Mouse (Mus musculus) lung, adult 2 months (tissue): ENCODE measurements around the gene Afap1. TPM values are rescaled to one million over a fixed set of nuclear protein-coding genes. Genes with fewer than 3 reads are reported as not detected.

Source experiments
- DNase-seq: peaks from one replicate; pipeline ENCODE4 v3.0.0; 2022
- H3K4me1 ChIP-seq: fragments of 200-500 bp; 2 replicates; pipeline ENCODE4 v1.6.1; 2011; ENCODE audit warnings: low read length; ENCODE audit not compliant: control insufficient read depth, insufficient read depth
- H3K4me3 ChIP-seq: fragments of 200-500 bp; replicated peaks from 2 replicates; pipeline ENCODE3; 2011; ENCODE audit warnings: low read depth, mild to moderate bottlenecking, control low read depth, low read length; ENCODE audit errors: extremely low read depth
- CTCF ChIP-seq: fragments of 200-500 bp; IDR thresholded peaks from 2 replicates; pipeline ENCODE4 v1.5.1; 2011; ENCODE audit warnings: mild to moderate bottlenecking, low read length, control low read depth; ENCODE audit not compliant: insufficient read depth
- POLR2A ChIP-seq: fragments of 200-500 bp; IDR thresholded peaks from 2 replicates; pipeline ENCODE4 v1.6.1; 2011; ENCODE audit warnings: low read depth, mild to moderate bottlenecking, control low read depth, low read length, borderline replicate concordance; ENCODE audit errors: extremely low read depth
- WGBS: fragments of 180-500 bp; shearing (Covaris S2); methylation state at CpG from one replicate; pipeline ENCODE4 v1.1.7; 2018; 5-methylcytosine and 5-hydroxymethylcytosine counted together
- polyA plus RNA-seq: library from polyadenylated mRNA; depleted of rRNA; stranded (reverse); fragments of >200 nt; gene quantifications from 2 replicates; pipeline ENCODE4 v1.2.3, GENCODE M21; 2012; rRNA removed

Afap1 gene
- polyA plus RNA-seq: 13.7 and 19.7 TPM in 2 replicates

- peak within 1 kb of the TSS; percentile 87 for H3K4me3 ChIP-seq
- peak; percentile 98 for DNase-seq
- TF ChIP-seq CTCF (no peak), POLR2A (peak; percentile 50; the same call in 1 of the 2 replicates)
- WGBS: under 1% methylated on average over 49 of the region's 49 CpGs
- peaks cover 8% of the 10 kb centered on the region for H3K4me1 ChIP-seq
Measured at GRCm38 (mm10) chr5:35893093-35893804, at the start of gene Afap1. TSS of gene Afap1 (plus strand) at chr5:35893319.

GRCm38 (mm10) chr5:35851485-35851884, 41.6 kb upstream of the Afap1 start:
- TF ChIP-seq POLR2A: no peak
- TF ChIP-seq CTCF: no peak
- no peaks in the 10 kb centered on the region for H3K4me1 ChIP-seq
- 66% methylated on average over 5 of the region's 5 CpGs for WGBS

GRCm38 (mm10) chr5:35853463-35853862, 39.7 kb upstream of the Afap1 start:
- TF ChIP-seq CTCF (no peak), POLR2A (no peak)
- H3K4me1 ChIP-seq: no peaks in the 10 kb centered on the region
- 86% methylated on average over 4 of the region's 4 CpGs for WGBS
- no peak for DNase-seq
- H3K4me3 ChIP-seq: no peak overlapping the region

More at GRCm38 (mm10) chr5:35851485-35851884, 41.6 kb upstream of the Afap1 start:
- no peak overlapping the region for H3K4me3 ChIP-seq
- DNase-seq: no peak

GRCm38 (mm10) chr5:35856245-35856644, 36.9 kb upstream of the Afap1 start:
- no peak overlapping the region for H3K4me3 ChIP-seq
- DNase-seq: no peak
- H3K4me1 ChIP-seq: no peaks in the 10 kb centered on the region
- WGBS: 14% methylated on average over 3 of the region's 3 CpGs
- no peak for TF ChIP-seq CTCF
- no peak for TF ChIP-seq POLR2A

- Histone ChIP-seq H3K4me1 (no peaks in the 10 kb centered on the region), H3K4me3 (no peak overlapping the region)
- DNase-seq: peak; percentile 39
- TF ChIP-seq POLR2A (no peak), CTCF (peak; percentile 75)
- 25% methylated on average over 6 of the region's 6 CpGs for WGBS
Measured at GRCm38 (mm10) chr5:35858069-35858468, 35.0 kb upstream of the Afap1 start.

- H3K4me1 ChIP-seq: no peaks in the 10 kb centered on the region
- DNase-seq: no peak
- H3K4me3 ChIP-seq: no peak overlapping the region
- TF ChIP-seq CTCF (no peak), POLR2A (no peak)
- WGBS: 80% methylated on average over 2 of the region's 2 CpGs
Measured at GRCm38 (mm10) chr5:35861456-35861855, 31.7 kb upstream of the Afap1 start.

- Histone ChIP-seq H3K4me1 (no peaks in the 10 kb centered on the region), H3K4me3 (no peak overlapping the region)
- DNase-seq: no peak
- TF ChIP-seq POLR2A (no peak), CTCF (no peak)
- WGBS: 76% methylated on average over 4 of the region's 4 CpGs
Measured at GRCm38 (mm10) chr5:35869973-35870372, 23.1 kb upstream of the Afap1 start.

GRCm38 (mm10) chr5:35870408-35871012, 22.6 kb upstream of the Afap1 start:
- WGBS: 57% methylated on average over 8 of the region's 8 CpGs
- TF ChIP-seq POLR2A (no peak), CTCF (peak; percentile 97)
- DNase-seq: peak; percentile 52
- H3K4me1 ChIP-seq: no peaks in the 10 kb centered on the region
- no peak overlapping the region for H3K4me3 ChIP-seq

GRCm38 (mm10) chr5:35873382-35873781, 19.7 kb upstream of the Afap1 start:
- no peak overlapping the region for H3K4me3 ChIP-seq

GRCm38 (mm10) chr5:35876236-35876635, 16.9 kb upstream of the Afap1 start:
- no peak for DNase-seq
- TF ChIP-seq CTCF: no peak
- TF ChIP-seq POLR2A: no peak
- Histone ChIP-seq H3K4me3 (no peak overlapping the region), H3K4me1 (no peaks in the 10 kb centered on the region)
- 84% methylated on average over 5 of the region's 5 CpGs for WGBS

More at GRCm38 (mm10) chr5:35873382-35873781, 19.7 kb upstream of the Afap1 start:
- H3K4me1 ChIP-seq: no peaks in the 10 kb centered on the region
- TF ChIP-seq CTCF (no peak), POLR2A (no peak)
- no peak for DNase-seq
- 28% methylated on average over 4 of the region's 4 CpGs for WGBS
